Mouse (Mus musculus): Measurements from ENCODE around the gene Ascc2.
"Not testable (repeated sequence)": the region's sequence is repeated elsewhere in the genome, so short reads cannot be mapped to it uniquely, and the experiment has no call there.

Gene Ascc2

DNA sequence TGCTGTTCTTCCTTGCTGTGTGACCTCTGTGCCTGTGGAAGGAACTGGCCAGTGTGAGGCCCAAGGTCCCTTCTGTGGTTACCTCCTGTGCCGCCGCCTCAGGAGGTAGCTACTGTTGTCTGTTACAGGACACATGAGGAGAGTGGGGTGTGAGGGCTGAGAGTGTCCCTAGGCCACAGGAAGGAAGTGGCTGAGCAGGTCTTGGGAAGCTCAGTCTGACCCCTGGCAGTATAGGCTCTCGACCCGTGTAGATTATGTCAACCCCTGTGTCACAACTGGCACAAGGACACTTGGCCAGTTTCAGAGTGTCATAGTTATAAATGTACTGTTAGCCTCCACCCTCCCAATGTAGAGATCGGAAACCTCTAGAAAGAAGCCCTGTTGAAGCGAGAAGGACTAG is 46.0 kb downstream of the Ascc2 start:
- in situ Hi-C loops (cut with MboI, MseI), result no loop called here

GRCm38 (mm10) chr11:4684186-4684585 is 46.6 kb downstream of the Ascc2 start:
- in situ Hi-C loops (cut with MboI, MseI), result no loop called here

GRCm38 (mm10) chr11:4685071-4685470 is 47.5 kb downstream of the Ascc2 start:
- in situ Hi-C loops (cut with MboI, MseI), result no loop called here

DNA sequence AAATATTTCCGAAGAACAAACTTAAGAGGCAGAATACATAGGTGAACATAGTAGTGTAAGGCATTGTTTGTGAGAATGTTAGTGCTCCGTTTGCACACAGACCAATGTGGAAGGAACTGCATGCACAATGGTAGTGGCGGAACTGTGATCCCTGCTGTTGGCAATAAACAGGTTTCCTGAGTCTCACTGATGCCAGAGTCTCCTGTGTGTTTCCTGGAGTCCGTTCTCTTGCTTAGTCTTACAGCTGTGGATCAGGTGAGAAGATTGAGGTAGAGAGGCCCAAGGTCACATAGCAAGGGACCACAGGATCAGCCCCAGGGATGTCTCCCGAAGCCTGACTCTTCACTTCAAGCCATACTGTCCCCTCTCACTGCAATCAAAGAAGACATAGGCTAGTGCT is 48.0 kb downstream of the Ascc2 start:
- in situ Hi-C loops (cut with MboI, MseI), result no loop called here

DNA sequence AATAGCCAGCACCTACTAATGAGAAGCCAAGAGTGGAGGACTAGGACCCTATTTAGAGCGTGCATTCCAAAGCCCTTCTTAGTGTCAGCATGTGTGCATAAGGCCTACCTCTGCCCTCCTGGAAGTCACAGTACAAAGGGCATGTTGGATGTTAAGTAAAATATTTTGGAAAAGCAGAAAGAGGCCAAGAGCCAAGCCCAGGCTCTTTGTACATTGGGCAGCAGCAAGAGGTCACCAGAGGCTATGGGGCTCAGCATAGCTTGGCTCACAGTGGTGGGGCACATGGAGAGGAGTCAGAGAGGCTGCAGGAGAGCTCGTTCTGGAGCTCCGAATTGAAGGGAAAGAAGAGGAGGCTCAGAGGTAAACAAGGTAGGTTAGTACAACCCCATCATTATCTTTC is 49.5 kb downstream of the Ascc2 start:
- in situ Hi-C loops (cut with MboI, MseI), result no loop called here

DNA sequence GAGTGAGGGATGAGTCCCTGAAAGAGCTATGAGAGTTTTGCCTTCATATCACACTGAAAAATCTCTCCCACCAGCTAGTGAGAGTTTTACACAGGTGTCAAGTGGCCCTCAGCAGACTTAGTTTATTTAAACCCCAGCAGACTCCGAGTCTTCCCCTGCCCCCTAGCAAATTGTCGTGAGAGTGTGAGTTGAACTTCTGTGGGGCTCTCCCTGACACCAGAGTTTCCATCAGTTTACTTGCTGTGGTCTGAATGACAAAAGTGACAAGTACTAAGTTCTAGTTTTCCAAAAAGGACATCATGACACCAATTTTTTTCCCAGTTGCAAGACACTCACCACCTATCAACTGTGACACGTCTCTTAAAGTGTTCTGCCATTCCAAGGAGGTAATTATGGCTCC is 50.3 kb downstream of the Ascc2 start:
- in situ Hi-C loops (cut with MboI, MseI), result no loop called here

GRCm38 (mm10) chr11:4688632-4689380 is 51.3 kb downstream of the Ascc2 start:
- in situ Hi-C loops (cut with MboI, MseI), result no loop called here

DNA sequence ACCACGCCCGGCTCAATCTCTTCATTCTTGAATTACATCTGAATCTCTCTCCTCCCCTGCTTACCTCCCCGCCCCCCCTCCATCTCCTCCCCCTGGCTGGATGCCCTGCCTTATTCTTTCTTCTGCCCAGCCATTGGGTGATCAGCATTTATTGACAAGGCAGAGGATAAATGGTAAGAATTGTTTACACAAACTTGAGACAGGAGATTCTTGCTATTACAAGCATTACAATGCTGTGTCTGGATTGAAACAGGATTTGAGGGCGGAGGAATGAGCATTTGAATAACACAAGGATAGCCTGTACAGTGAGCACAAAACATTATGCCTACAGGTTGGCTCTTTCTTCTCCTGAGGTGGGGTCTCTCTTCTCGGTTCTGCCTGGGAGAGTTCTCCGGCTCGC is 52.8 kb downstream of the Ascc2 start:
- in situ Hi-C loops (cut with MboI, MseI), result no loop called here

DNA sequence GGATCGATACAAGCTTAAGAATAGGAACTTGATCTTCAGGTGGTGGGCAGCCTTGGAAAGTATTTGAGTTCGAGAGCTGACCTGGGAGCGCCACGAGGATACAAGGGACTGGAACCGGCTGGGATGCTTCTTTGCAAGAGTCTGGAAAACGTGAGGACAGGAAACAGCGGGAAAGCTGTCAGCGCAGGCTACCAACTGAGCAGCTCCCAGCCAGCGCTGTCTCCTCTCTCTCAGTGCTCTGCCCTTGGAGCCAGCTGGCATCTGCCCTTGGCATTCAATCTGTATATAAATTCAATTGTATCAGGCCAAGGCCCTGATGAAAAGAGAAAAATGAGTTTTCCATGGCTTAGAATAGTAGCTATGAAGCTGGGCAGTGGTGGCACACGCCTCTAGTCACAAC is 53.7 kb downstream of the Ascc2 start:
- in situ Hi-C loops (cut with MboI, MseI), result no loop called here

- in situ Hi-C loops (cut with MboI, MseI), result no loop called here
Observed at GRCm38 (mm10) chr11:4692162-4692561, 54.6 kb downstream of the Ascc2 start.

DNA sequence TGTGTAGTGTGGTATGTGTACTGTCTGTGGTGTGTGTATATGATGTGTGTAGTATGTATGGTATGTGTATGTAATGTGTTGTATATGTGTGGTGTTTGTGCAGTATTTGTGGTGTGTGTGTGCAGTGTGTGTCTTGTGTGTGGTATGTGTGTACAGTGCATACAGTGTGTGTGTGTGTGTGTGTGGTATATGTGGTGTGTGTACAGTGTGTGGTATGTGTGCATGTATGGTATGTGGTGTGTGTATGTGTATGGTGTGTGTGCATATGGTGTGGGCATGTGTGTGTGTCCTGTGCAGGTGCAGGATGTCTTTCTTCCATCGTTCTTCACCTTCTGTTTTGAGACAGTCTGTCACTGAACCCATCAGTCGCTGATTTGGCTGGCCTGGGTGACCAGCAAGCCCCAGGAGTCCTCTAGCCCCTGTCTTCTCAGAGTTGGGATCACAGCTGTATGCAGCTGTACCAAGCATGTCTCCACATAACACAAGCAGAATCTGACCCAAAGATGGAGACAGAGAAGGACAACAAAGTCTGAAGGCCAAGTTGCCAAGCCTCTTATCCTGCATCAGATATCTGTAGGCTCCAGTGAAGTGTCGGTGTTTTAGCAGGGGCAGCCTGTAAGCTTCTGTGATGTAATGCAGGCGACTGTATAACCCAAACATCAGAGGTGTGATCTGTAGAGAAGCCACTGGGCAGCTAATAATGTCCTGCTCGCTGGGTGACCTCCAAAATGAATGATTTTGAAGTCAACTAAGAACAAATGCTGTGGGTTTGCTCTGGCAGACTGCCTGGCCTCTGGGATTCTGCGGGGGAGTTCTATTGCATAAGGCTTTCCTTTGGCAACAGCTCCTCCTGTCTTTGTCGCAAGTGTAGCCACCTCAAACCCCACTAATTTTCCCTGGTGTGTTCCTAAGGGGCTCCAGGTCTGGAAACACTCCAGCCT is 59.8 kb downstream of the Ascc2 start:
- in situ Hi-C loops (cut with MboI, MseI), result no loop called here

- in situ Hi-C loops (cut with MboI, MseI), result no loop called here
Observed at GRCm38 (mm10) chr11:4700726-4701125, 63.2 kb downstream of the Ascc2 start.

- in situ Hi-C loops (cut with MboI, MseI), result no loop called here
Observed at GRCm38 (mm10) chr11:4703688-4704071, 66.1 kb downstream of the Ascc2 start.

GRCm38 (mm10) chr11:4704072-4704964 is 66.8 kb downstream of the Ascc2 start, which contains the start of the genes Uqcr10 and Zmat5:
Gene Uqcr10 (minus strand): TSS chr11:4704342.
Gene Zmat5 (plus strand): TSS chr11:4704678.
- in situ Hi-C loops (cut with MboI, MseI), result no loop called here

DNA sequence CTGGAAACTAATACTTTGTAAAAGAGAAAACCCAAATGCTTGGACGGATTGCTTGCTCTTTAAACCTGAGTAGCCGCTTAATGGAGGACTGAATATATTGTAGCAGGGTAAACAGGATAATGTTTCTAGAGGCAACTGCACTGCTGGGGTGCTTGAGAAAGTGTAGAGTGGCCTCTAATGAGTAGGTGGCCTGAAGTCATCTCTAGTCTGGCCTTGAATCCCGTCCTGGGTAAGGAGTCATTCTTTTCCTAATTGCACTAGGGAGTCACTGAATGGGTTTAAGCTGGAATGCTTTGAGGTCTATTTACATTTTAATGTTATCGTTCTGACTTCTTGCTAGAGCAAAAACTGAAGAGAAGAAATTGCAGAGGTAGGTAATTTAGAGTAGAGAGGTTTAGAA is 67.6 kb downstream of the Ascc2 start:
- in situ Hi-C loops (cut with MboI, MseI), result no loop called here

DNA sequence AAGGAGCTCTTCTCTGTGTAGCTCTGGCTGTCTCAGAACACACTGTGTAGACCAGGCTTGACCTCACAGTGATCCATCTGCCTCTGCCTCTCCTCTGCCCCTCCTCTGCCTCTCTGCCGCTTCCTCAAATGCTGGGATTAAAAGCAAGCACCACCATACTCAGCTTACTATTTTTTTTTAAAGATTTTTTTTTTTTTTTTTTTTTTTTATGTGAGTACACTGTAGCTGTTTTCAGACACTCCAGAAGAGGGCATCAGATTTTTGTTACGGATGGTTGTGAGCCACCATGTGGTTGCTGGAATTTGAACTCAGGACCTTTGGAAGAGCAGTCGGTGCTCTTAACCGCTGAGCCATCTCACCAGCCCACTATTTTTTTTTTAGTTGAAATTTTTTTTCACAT is 72.6 kb downstream of the Ascc2 start:
- in situ Hi-C loops (cut with MboI, MseI), result not testable (repeated sequence)

DNA sequence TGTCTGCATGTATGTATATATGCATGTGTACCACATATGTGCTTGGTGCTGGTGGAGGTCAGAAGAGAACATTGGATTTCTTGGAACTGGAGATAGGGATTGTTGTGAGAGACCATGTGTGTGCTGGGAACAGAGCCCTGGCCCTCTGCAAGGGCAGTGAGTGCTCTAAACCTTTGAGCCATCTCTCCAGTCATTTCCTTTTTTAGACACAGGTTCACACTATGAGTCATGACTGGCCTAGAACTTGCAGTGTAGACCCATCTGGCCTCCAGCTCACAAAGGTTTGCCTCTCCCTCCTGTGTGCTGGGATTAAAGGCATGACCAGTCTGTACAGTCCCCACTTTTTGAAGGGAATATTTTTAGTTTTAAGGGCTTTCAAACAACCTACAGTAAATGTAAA is 75.3 kb downstream of the Ascc2 start:
- in situ Hi-C loops (cut with MboI, MseI), result no loop called here

DNA sequence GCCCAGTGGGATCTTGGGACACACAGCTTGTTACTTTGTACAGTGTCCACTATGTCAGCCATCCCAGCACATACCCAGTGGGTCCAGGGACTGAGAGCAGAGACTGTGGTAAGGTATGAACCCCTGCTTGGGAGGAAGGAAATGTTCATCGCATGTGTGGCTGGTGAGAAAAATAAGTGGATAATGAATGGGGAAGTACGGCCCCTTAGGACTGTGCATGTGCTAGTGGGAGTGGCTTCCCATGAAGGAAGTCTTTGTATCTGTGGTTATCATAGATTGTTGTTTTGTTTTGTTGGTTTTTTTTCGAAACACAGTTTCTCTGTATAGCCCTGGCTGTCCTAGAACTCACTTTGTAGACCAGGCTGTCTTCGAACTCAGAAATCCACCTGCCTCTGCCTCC is 77.2 kb downstream of the Ascc2 start:
- in situ Hi-C loops (cut with MboI, MseI), result no loop called here

DNA sequence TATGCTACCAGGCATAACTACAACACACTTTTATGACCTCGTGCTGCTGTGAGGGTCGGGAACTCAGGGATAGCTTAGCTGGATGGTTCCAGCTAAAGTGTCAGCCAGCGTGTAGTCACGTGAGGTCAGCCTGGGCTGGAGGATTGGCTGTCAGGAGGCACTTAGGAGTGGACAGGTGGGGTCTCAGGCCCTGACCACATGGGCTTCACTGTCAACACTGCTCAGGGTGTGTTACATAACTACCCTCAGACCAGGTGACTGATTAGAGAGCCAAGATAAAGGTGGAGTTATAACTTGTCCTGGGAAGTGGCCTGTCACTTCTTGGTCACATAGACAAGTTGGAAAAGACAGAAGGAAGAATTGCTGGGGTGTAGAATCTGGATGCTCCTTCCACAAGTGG is 78.0 kb downstream of the Ascc2 start:
- in situ Hi-C loops (cut with MboI, MseI), result no loop called here

- in situ Hi-C loops (cut with MboI, MseI), result no loop called here
Observed at GRCm38 (mm10) chr11:4716530-4717236, 79.1 kb downstream of the Ascc2 start.

- in situ Hi-C loops (cut with MboI, MseI), result no loop called here
Observed at GRCm38 (mm10) chr11:4718548-4718947, 81.0 kb downstream of the Ascc2 start.

Data from T-helper 2 cell (primary cell).